In genomic region chr14:47634410-47634809, GRCm38 (mm10) we compare ENCODE assay signal across 8 mouse cellular contexts. TPM values are rescaled to one million over a fixed set of nuclear protein-coding genes. Genes with fewer than 3 reads are reported as not detected.
DNase-seq lines count a peak whose midpoint lies in the region; ATAC-seq and TF ChIP-seq lines count a peak whose summit lies in the region.

No protein-coding gene starts in this region.

- no peaks in the 10 kb centered on the region for H3K9me3 ChIP-seq in intestine, embryonic 15.5 days
- no peaks in the 10 kb centered on the region for H3K9me3 ChIP-seq in intestine, postnatal 0 days (ENCODE audit: control insufficient read depth)
- no peaks in the 10 kb centered on the region for H3K9me3 ChIP-seq in embryonic facial prominence, embryonic 12.5 days
- H3K9me3 ChIP-seq in hindbrain, embryonic 14.5 days (ENCODE audit: control insufficient read depth, low read length) = no peaks in the 10 kb centered on the region
- no peaks in the 10 kb centered on the region for H3K9me3 ChIP-seq in liver, embryonic 14.5 days (ENCODE audit: control insufficient read depth, low read length)

- no peak for TF ChIP-seq CTCF in intestine, postnatal 0 days (IDR thresholded peaks at IDR 0.05; ENCODE audit: low read depth)
- TF ChIP-seq CTCF in liver, embryonic 14.5 days (IDR thresholded peaks at IDR 0.05; ENCODE audit: low read depth) = no peak

- H3K4me2 ChIP-seq in intestine, embryonic 15.5 days (replicated peaks) = no peak overlapping the region; the same call in 1 of the 2 replicates
- H3K4me2 ChIP-seq in intestine, postnatal 0 days (replicated peaks; ENCODE audit: low read depth) = no peak overlapping the region
- peak overlapping the region; percentile 15; the same call in 1 of the 2 replicates for H3K4me2 ChIP-seq in embryonic facial prominence, embryonic 12.5 days (replicated peaks)
- no peak overlapping the region for H3K4me2 ChIP-seq in hindbrain, embryonic 14.5 days (replicated peaks)
- H3K4me2 ChIP-seq in liver, embryonic 14.5 days (ENCODE audit: low read depth) = no peak overlapping the region; the same call in 1 of the 2 replicates

- WGBS in intestine, embryonic 15.5 days = 29% methylated on average over 9 of the region's 9 CpGs
- WGBS in intestine, postnatal 0 days = 23% methylated on average over 9 of the region's 9 CpGs
- 41% methylated on average over 9 of the region's 9 CpGs for WGBS in embryonic facial prominence, embryonic 12.5 days
- WGBS in hindbrain, embryonic 14.5 days = 52% methylated on average over 9 of the region's 9 CpGs
- WGBS in liver, embryonic 14.5 days (ENCODE audit: insufficient replicate concordance) = 21% methylated on average over 9 of the region's 9 CpGs

- H3K4me3 ChIP-seq in intestine, embryonic 15.5 days (replicated peaks) = no peak overlapping the region
- no peak overlapping the region for H3K4me3 ChIP-seq in intestine, postnatal 0 days (ENCODE audit: low read depth, low read length)
- no peak overlapping the region for H3K4me3 ChIP-seq in embryonic facial prominence, embryonic 12.5 days
- H3K4me3 ChIP-seq in hindbrain, embryonic 14.5 days (replicated peaks; ENCODE audit: low read length) = no peak overlapping the region
- H3K4me3 ChIP-seq in liver, embryonic 14.5 days (ENCODE audit: insufficient read depth in 1 of 2, low read depth in 2 of 2, low read length in 2 of 2) = no peak overlapping the region

- peak; percentile 53 for TF ChIP-seq EP300 in liver, embryonic 14.5 days (IDR thresholded peaks at IDR 0.05; ENCODE audit: low read depth)

- H3K36me3 ChIP-seq in intestine, embryonic 15.5 days = no peaks in the 10 kb centered on the region
- no peaks in the 10 kb centered on the region for H3K36me3 ChIP-seq in intestine, postnatal 0 days (ENCODE audit: control insufficient read depth, insufficient read depth)
- H3K36me3 ChIP-seq in embryonic facial prominence, embryonic 12.5 days = no peaks in the 10 kb centered on the region
- no peaks in the 10 kb centered on the region for H3K36me3 ChIP-seq in hindbrain, embryonic 14.5 days (replicated peaks; ENCODE audit: control insufficient read depth, insufficient read depth)
- no peaks in the 10 kb centered on the region for H3K36me3 ChIP-seq in liver, embryonic 14.5 days (replicated peaks; ENCODE audit: control insufficient read depth, insufficient read depth, low read depth)

- peak; percentile 43; the same call in 1 of the 2 replicates for ATAC-seq in intestine, embryonic 15.5 days
- no peak for ATAC-seq in intestine, postnatal 0 days
- ATAC-seq in embryonic facial prominence, embryonic 12.5 days (ENCODE audit: insufficient number of reproducible peaks, insufficient read depth, low FRiP score, low TSS enrichment) = no peak
- ATAC-seq in hindbrain, embryonic 14.5 days (ENCODE audit: low FRiP score) = peak; percentile 43; the same call in 1 of the 2 replicates
- ATAC-seq in liver, embryonic 14.5 days (ENCODE audit: insufficient read depth) = peak; percentile 65
- no peak for ATAC-seq in activated CD4-positive, CD25-positive, alpha-beta regulatory T cell, adult 4 months

- H3K27ac ChIP-seq in intestine, embryonic 15.5 days = no peak overlapping the region
- no peak overlapping the region for H3K27ac ChIP-seq in intestine, postnatal 0 days (ENCODE audit: low read depth, low read length)
- H3K27ac ChIP-seq in embryonic facial prominence, embryonic 12.5 days = peak overlapping the region; percentile 30; the same call in 1 of the 2 replicates
- H3K27ac ChIP-seq in hindbrain, embryonic 14.5 days = no peak overlapping the region
- H3K27ac ChIP-seq in liver, embryonic 14.5 days = no peak overlapping the region

- no peaks in the 10 kb centered on the region for H3K27me3 ChIP-seq in intestine, embryonic 15.5 days (replicated peaks)
- H3K27me3 ChIP-seq in intestine, postnatal 0 days (replicated peaks; ENCODE audit: control insufficient read depth, insufficient read depth, low read length) = no peaks in the 10 kb centered on the region
- no peaks in the 10 kb centered on the region for H3K27me3 ChIP-seq in embryonic facial prominence, embryonic 12.5 days
- no peaks in the 10 kb centered on the region for H3K27me3 ChIP-seq in hindbrain, embryonic 14.5 days (ENCODE audit: control insufficient read depth, insufficient read depth, low read length)
- no peaks in the 10 kb centered on the region for H3K27me3 ChIP-seq in liver, embryonic 14.5 days (ENCODE audit: control insufficient read depth, insufficient read depth, low read length)

- no peak overlapping the region for H3K9ac ChIP-seq in intestine, embryonic 15.5 days
- H3K9ac ChIP-seq in intestine, postnatal 0 days (ENCODE audit: low read depth, low read length) = no peak overlapping the region
- H3K9ac ChIP-seq in embryonic facial prominence, embryonic 12.5 days = no peak overlapping the region
- no peak overlapping the region for H3K9ac ChIP-seq in hindbrain, embryonic 14.5 days
- no peak overlapping the region for H3K9ac ChIP-seq in liver, embryonic 14.5 days (replicated peaks)

- no peaks in the 10 kb centered on the region for H3K4me1 ChIP-seq in intestine, embryonic 15.5 days (replicated peaks)
- 0 out of 2 replicates have a peak, but pooled peaks cover 3% of the 10 kb centered on the region for H3K4me1 ChIP-seq in intestine, postnatal 0 days (replicated peaks; ENCODE audit: control insufficient read depth, insufficient read depth, low read length)
- H3K4me1 ChIP-seq in embryonic facial prominence, embryonic 12.5 days = peaks cover 17% of the 10 kb centered on the region
- no peaks in the 10 kb centered on the region for H3K4me1 ChIP-seq in hindbrain, embryonic 14.5 days (replicated peaks; ENCODE audit: control insufficient read depth, insufficient read depth, low read length)
- peaks cover 5 to 11% of the 10 kb centered on the region in 2 experiments; a peak in 3 of 4 replicates for H3K4me1 ChIP-seq in liver, embryonic 14.5 days (replicated peaks; ENCODE audit: control insufficient read depth in 2 of 2, insufficient read depth in 2 of 2, low read length in 1 of 2)

- DNase-seq in hindbrain, embryonic 14.5 days (ENCODE audit: low spot score) = no peak
- peak in 1 of 3 experiments; percentile 22 for DNase-seq in liver, embryonic 14.5 days (ENCODE audit: low read depth in 3 of 3, low spot score in 3 of 3)
- peak; percentile 36 for DNase-seq in yolk sac, embryonic 10.5 days (ENCODE audit: low spot score)
- DNase-seq in right cerebral cortex, adult 2 months (ENCODE audit: low spot score in 2 of 2) = no peak

RNA-seq across cellular contexts. Expression of gene Ktn1, which starts 13.8 kb away (rescaled TPM):
- polyA plus RNA-seq in intestine, embryonic 15.5 days (2015; fragmentation: Nextera tagmentation; extraction: Ambion mirVana) = 40.8 and 54.5 TPM in 2 replicates
- 33.7 and 35.5 TPM in 2 replicates for polyA plus RNA-seq in intestine, postnatal 0 days (2015; fragmentation: Nextera tagmentation; extraction: Ambion mirVana)
- 64.7 and 70.6 TPM in 2 replicates for polyA plus RNA-seq in embryonic facial prominence, embryonic 12.5 days (2016; fragmentation: Nextera tagmentation; extraction: Ambion mirVana)
- polyA plus RNA-seq in hindbrain, embryonic 14.5 days (2014; fragmentation: Nextera tagmentation; extraction: Ambion mirVana) = 77.1 and 84.9 TPM in 2 replicates
- polyA plus RNA-seq in liver, embryonic 14.5 days (2012; rRNA removed) = 3.4 and 7.7 TPM in 2 replicates
- 11.5 and 12.4 TPM in 2 replicates for polyA plus RNA-seq in liver, embryonic 14.5 days (2014; fragmentation: Nextera tagmentation; extraction: Ambion mirVana)
- polyA plus RNA-seq in activated CD4-positive, CD25-positive, alpha-beta regulatory T cell, adult 4 months (2017; shearing (Covaris generic)) = 10 to 100 TPM; 51.3 to 63.1 TPM

Comparison
In these comparisons a context has a peak if more than half of its experiments do, and no peak if none do; other contexts are left out.
1. ATAC-seq: peak in intestine, embryonic 15.5 days (single experiment), hindbrain, embryonic 14.5 days (single experiment) and liver, embryonic 14.5 days (single experiment); none in intestine, postnatal 0 days (single experiment), embryonic facial prominence, embryonic 12.5 days (single experiment) and activated CD4-positive, CD25-positive, alpha-beta regulatory T cell, adult 4 months (single experiment).